10 mouse cellular contexts compared by ENCODE assay signal in the genomic region with DNA sequence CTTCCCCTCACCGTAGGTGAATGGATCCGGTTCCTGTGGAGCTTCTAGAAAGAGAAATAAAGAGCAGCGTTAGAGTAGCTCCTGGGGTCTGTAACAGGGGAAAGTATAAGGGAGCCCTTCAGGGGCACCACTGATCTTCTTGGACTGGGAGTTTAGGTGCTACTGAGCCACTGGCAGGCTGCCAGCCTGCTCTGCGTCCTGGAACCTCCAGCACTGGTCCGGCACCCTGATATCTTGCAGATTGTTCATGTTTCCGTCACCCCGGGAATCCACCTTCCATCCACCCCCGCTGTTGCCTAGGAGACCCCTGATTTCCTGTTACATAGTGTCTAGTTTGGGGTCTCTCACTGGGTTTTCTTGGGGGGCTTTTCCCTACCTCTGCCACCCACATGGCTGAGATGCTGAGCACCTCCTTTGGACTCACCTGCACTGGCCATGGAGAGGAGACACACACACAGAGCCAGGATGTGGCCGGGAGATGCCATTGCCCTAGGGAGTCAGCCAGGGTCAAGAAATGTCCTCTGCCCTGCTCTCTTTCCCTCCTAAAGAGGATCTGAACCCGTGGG. TPM values are rescaled to one million over a fixed set of nuclear protein-coding genes. Genes with fewer than 3 reads are reported as not detected.
A peak's percentile ranks its signal among the peaks of the same experiment; 100 is the strongest.
DNase-seq lines count a peak whose midpoint lies in the region; ATAC-seq and TF ChIP-seq lines count a peak whose summit lies in the region.
"Had no signal": no experiment of that assay in that cellular context is flagged by ENCODE, and none has a peak within 500 bp of the region (broad histone marks: within the 10 kb centered on the region; RNA-seq: fewer than 3 reads in every experiment).

No protein-coding gene starts in this region.

- no peak for TF ChIP-seq EP300 in heart, adult 2 months (IDR thresholded peaks at IDR 0.05; ENCODE audit: insufficient read depth, low read depth, low read length)

- peak overlapping the region; percentile 53; the same call in 1 of the 2 replicates for H3K4me2 ChIP-seq in limb, embryonic 15.5 days

- no peaks in the 10 kb centered on the region for H3K9me3 ChIP-seq in limb, embryonic 15.5 days

- peak overlapping the region; percentile 62 for H3K4me3 ChIP-seq in heart, adult 2 months
- H3K4me3 ChIP-seq in testis, adult 2 months (ENCODE audit: control insufficient read depth, low read depth, low read length), result peak overlapping the region; percentile 46
- no peak overlapping the region for H3K4me3 ChIP-seq in limb, embryonic 15.5 days

- peak overlapping the region; percentile 93 for H3K27ac ChIP-seq in heart, adult 2 months
- peak overlapping the region; percentile 18 for H3K27ac ChIP-seq in testis, adult 2 months (ENCODE audit: control insufficient read depth, insufficient read depth, low read depth, low read length)
- no peak overlapping the region for H3K27ac ChIP-seq in limb, embryonic 15.5 days

- DNase-seq in heart, adult 2 months, result peak; percentile 51 to 55
- DNase-seq in heart, postnatal 25 days (ENCODE audit: low spot score), result no peak
- no peak for DNase-seq in testis, postnatal 14 days (ENCODE audit: low spot score)
- no peak for DNase-seq in ovary, postnatal 36 days (ENCODE audit: low spot score)
- no peak for DNase-seq in ovary, adult 18-20 months (ENCODE audit: low spot score)
- DNase-seq in left cerebral cortex, adult 8-10 months (ENCODE audit: low spot score in 2 of 2), result no peak

- intact Hi-C loops in heart, adult 2 months (cut with DNase I), result loop anchor here (5.0 kb wide), 1 partner anchor 82 kb away; a partner anchor contains a TSS
- intact Hi-C loops in heart, postnatal 25 days (cut with DNase I), result loop anchor here (5.0 kb wide), 1 partner anchor 82 kb away; a partner anchor contains a TSS

- H3K4me1 ChIP-seq in heart, adult 2 months (ENCODE audit: control insufficient read depth, insufficient read depth, low read length), result peaks cover 5% of the 10 kb centered on the region
- peaks cover 11% of the 10 kb centered on the region for H3K4me1 ChIP-seq in testis, adult 2 months (ENCODE audit: control insufficient read depth, insufficient read depth, low read length)
- peaks cover 73% of the 10 kb centered on the region for H3K4me1 ChIP-seq in limb, embryonic 15.5 days

- peak overlapping the region; percentile 76 for H3K9ac ChIP-seq in heart, adult 2 months (ENCODE audit: low read depth, low read length)
- no peak overlapping the region for H3K9ac ChIP-seq in limb, embryonic 15.5 days

- ATAC-seq in limb, embryonic 15.5 days (ENCODE audit: insufficient number of reproducible peaks, low FRiP score, low TSS enrichment, low read depth), result no peak

- H3K36me3 ChIP-seq in heart, adult 2 months (ENCODE audit: control insufficient read depth, insufficient read depth, low read length), result no peaks in the 10 kb centered on the region
- H3K36me3 ChIP-seq in testis, adult 2 months (ENCODE audit: control insufficient read depth, insufficient read depth, low read length), result no peaks in the 10 kb centered on the region
- H3K36me3 ChIP-seq in limb, embryonic 15.5 days, result no peaks in the 10 kb centered on the region

- H3K79me2 ChIP-seq in heart, adult 2 months (replicated peaks; ENCODE audit: control insufficient read depth, insufficient read depth, low read length), result no peaks in the 10 kb centered on the region

- TF ChIP-seq POLR2A in heart, adult 2 months (IDR thresholded peaks at IDR 0.05; ENCODE audit: insufficient read depth, low read depth, low read length), result no peak
- TF ChIP-seq POLR2A in testis, adult 2 months (IDR thresholded peaks at IDR 0.05; ENCODE audit: control insufficient read depth, low read depth, low read length), result no peak

- no peak for TF ChIP-seq CTCF in heart, adult 2 months (IDR thresholded peaks at IDR 0.05)
- no peak for TF ChIP-seq CTCF in testis, adult 2 months (IDR thresholded peaks at IDR 0.05; ENCODE audit: control insufficient read depth, insufficient read depth, insufficient replicate concordance, low read depth, low read length)

- 16% methylated on average over 10 of the region's 10 CpGs for WGBS in heart, adult 2 months
- 35% methylated on average over 10 of the region's 10 CpGs for WGBS in limb, embryonic 15.5 days

- no peaks in the 10 kb centered on the region; the same call in 1 of the 2 replicates for H3K27me3 ChIP-seq in heart, adult 2 months (ENCODE audit: control insufficient read depth, insufficient read depth, low read length)
- H3K27me3 ChIP-seq in testis, adult 2 months (ENCODE audit: control insufficient read depth, insufficient read depth, low read length), result no peaks in the 10 kb centered on the region; the same call in 1 of the 2 replicates
- H3K27me3 ChIP-seq in limb, embryonic 15.5 days, result peaks cover 56% of the 10 kb centered on the region

RNA-seq across cellular contexts. Expression of a gene that starts 2.7 kb away (rescaled TPM):
- total RNA-seq in heart, adult 2 months (2021), result 1 to 10 TPM in 1 of 2 experiments, under 1 TPM in 1; 0.63 to 1.5 TPM
- polyA plus RNA-seq in heart, adult 2 months (2012; rRNA removed), result 2.9 and 3.4 TPM in 2 replicates
- 1 to 10 TPM in 1 of 2 experiments, under 1 TPM in 1; 0.70 to 1.3 TPM for total RNA-seq in heart, postnatal 25 days (2021)
- 1.3 and 1.6 TPM in 2 replicates for polyA plus RNA-seq in testis, adult 2 months (2012; rRNA removed)
- polyA plus RNA-seq in limb, embryonic 15.5 days (2015; fragmentation: Nextera tagmentation; extraction: Ambion mirVana), result 13.1 and 19.0 TPM in 2 replicates
- total RNA-seq in left cerebral cortex, adult 8-10 months (2022), result 100 to 1,000 TPM; 162 to 173 (median 169) TPM

RNA-seq across cellular contexts. Expression of a gene that starts 3.0 kb away (rescaled TPM):
- 100 to 1,000 TPM; 839 to 985 TPM for total RNA-seq in heart, adult 2 months (2021)
- 1,788 and 1,851 TPM in 2 replicates for polyA plus RNA-seq in heart, adult 2 months (2012; rRNA removed)
- 100 to 1,000 TPM; 861 to 862 TPM for total RNA-seq in heart, postnatal 25 days (2021)
- 94.7 and 104 TPM in 2 replicates for polyA plus RNA-seq in testis, adult 2 months (2012; rRNA removed)
- polyA plus RNA-seq in limb, embryonic 15.5 days (2015; fragmentation: Nextera tagmentation; extraction: Ambion mirVana), result 107 and 155 TPM in 2 replicates
- total RNA-seq in left cerebral cortex, adult 8-10 months (2022), result 100 to 1,000 TPM in 2 of 4 experiments, 10 to 100 TPM in 2; 57.6 to 144 (median 110) TPM
- total RNA-seq: megakaryocyte, adult 5-6 weeks had no signal

RNA-seq across cellular contexts. Expression of a gene that starts 5.2 kb away (rescaled TPM):
- 1 to 10 TPM; 3.8 to 3.9 TPM for total RNA-seq in heart, adult 2 months (2021)
- polyA plus RNA-seq in heart, adult 2 months (2012; rRNA removed), result 5.4 and 6.5 TPM in 2 replicates
- 1 to 10 TPM; 2.6 to 4.8 TPM for total RNA-seq in heart, postnatal 25 days (2021)
- 2.0 TPM in 2 replicates for polyA plus RNA-seq in testis, adult 2 months (2012; rRNA removed)
- 0.58 and 0.88 TPM in 2 replicates for polyA plus RNA-seq in limb, embryonic 15.5 days (2015; fragmentation: Nextera tagmentation; extraction: Ambion mirVana)
- total RNA-seq in left cerebral cortex, adult 8-10 months (2022), result 10 to 100 TPM; 35.0 to 50.6 (median 40.8) TPM
- total RNA-seq: hematopoietic stem cell, adult 5-6 weeks had no signal

RNA-seq across cellular contexts. Expression of a gene that starts 11.7 kb away (rescaled TPM):
- total RNA-seq in heart, adult 2 months (2021), result 10 to 100 TPM; 30.5 to 31.1 TPM
- polyA plus RNA-seq in heart, adult 2 months (2012; rRNA removed), result 45.0 and 55.2 TPM in 2 replicates
- 10 to 100 TPM; 26.1 to 31.0 TPM for total RNA-seq in heart, postnatal 25 days (2021)
- 8.3 and 12.1 TPM in 2 replicates for polyA plus RNA-seq in testis, adult 2 months (2012; rRNA removed)
- 42.3 and 52.6 TPM in 2 replicates for polyA plus RNA-seq in limb, embryonic 15.5 days (2015; fragmentation: Nextera tagmentation; extraction: Ambion mirVana)
- 10 to 100 TPM; 25.8 to 33.5 (median 30.0) TPM for total RNA-seq in left cerebral cortex, adult 8-10 months (2022)

RNA-seq across cellular contexts. Expression of a gene that starts 22.5 kb away (rescaled TPM):
- 1 to 10 TPM; 1.6 to 2.5 TPM for total RNA-seq in heart, adult 2 months (2021)
- 4.9 and 5.5 TPM in 2 replicates for polyA plus RNA-seq in heart, adult 2 months (2012; rRNA removed)
- 1 to 10 TPM; 3.1 to 3.8 TPM for total RNA-seq in heart, postnatal 25 days (2021)
- 0.64 and 6.4 TPM in 2 replicates for polyA plus RNA-seq in testis, adult 2 months (2012; rRNA removed)
- polyA plus RNA-seq in limb, embryonic 15.5 days (2015; fragmentation: Nextera tagmentation; extraction: Ambion mirVana), result 76.1 and 91.8 TPM in 2 replicates
- total RNA-seq in left cerebral cortex, adult 8-10 months (2022), result 1 to 10 TPM in 3 of 4 experiments, under 1 TPM in 1; 0.75 to 2.1 (median 1.2) TPM
- total RNA-seq: hematopoietic stem cell, adult 5-6 weeks; megakaryocyte, adult 5-6 weeks had no signal

Comparison
In these comparisons a context has a peak if more than half of its experiments do, and no peak if none do; other contexts are left out.
1. DNase-seq: peak in heart, adult 2 months (2 of 2); none in heart, postnatal 25 days (single experiment), testis, postnatal 14 days (single experiment), ovary, postnatal 36 days (single experiment), ovary, adult 18-20 months (single experiment) and left cerebral cortex, adult 8-10 months (0 of 2).
2. RNA of a gene that starts 2.7 kb away (total RNA-seq): 162 to 173 TPM in left cerebral cortex, adult 8-10 months; 0.63 to 1.5 TPM in heart, adult 2 months and 0.70 to 1.3 TPM in heart, postnatal 25 days; every median in the first group is over 10 times any median in the second.
3. RNA of a gene that starts 3.0 kb away (total RNA-seq): 839 to 985 TPM in heart, adult 2 months and 861 to 862 TPM in heart, postnatal 25 days; 57.6 to 144 TPM in left cerebral cortex, adult 8-10 months; every median in the first group is over 4 times any median in the second.
4. RNA of a gene that starts 5.2 kb away (total RNA-seq): 35.0 to 50.6 TPM in left cerebral cortex, adult 8-10 months; 2.6 to 4.8 TPM in heart, postnatal 25 days and 3.8 to 3.9 TPM in heart, adult 2 months; every median in the first group is over 4 times any median in the second.